Mouse (Mus musculus) G1E (cell line): ENCODE results near the gene Cldn19.

Experiments
- CTCF ChIP-seq: IDR thresholded peaks from 2 replicates; pipeline ENCODE4 v1.5.1; 2012; ENCODE audit warnings: low read depth, low read length, inconsistent platforms, mixed read lengths
- POLR2AphosphoS5 ChIP-seq: IDR thresholded peaks from 2 replicates; pipeline ENCODE4 v1.6.1; 2012; ENCODE audit warnings: low read depth, low read length, inconsistent platforms; ENCODE audit not compliant: insufficient replicate concordance

DNA sequence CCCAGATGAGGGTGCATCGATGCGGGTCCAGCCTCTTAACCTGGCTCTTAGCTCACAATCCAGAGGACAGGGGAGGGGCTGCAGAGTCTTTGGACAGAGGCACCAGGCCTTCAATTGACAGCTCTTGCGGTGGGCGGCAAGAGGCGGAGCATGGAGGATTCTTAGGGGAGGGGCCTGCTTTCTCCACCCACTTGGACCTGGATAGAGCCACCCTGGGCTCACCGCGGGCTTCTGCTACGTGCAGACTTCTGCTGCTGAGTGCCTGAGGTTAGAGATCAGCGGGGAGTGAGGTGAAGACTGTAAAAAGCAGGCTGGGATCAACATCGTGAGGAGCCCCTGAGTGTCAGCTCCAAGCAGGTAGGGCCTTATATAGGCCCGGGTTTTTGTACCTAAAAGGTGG is 37.0 kb upstream of the Cldn19 start, which contains the start of gene Tmem269:
- no peak for TF ChIP-seq CTCF
- no peak for TF ChIP-seq POLR2AphosphoS5
